Mouse (Mus musculus) embryonic fibroblast, embryonic 13.5 days (primary cell): ENCODE measurements around the gene Bcl7c.

Experiments
- CTCF ChIP-seq: IDR thresholded peaks from 2 replicates; pipeline ENCODE4 v1.5.1; 2011; ENCODE audit warnings: mild to moderate bottlenecking, control low read depth, low read length, moderate library complexity, borderline replicate concordance; ENCODE audit not compliant: insufficient read depth
- POLR2A ChIP-seq: IDR thresholded peaks from 2 replicates; pipeline ENCODE4 v1.6.1; 2011; ENCODE audit warnings: low read depth, mild to moderate bottlenecking, control low read depth, low read length, moderate library complexity

GRCm38 (mm10) chr7:127672776-127673175 is 36.0 kb downstream of the Bcl7c start:
- no peak for TF ChIP-seq POLR2A
- no peak for TF ChIP-seq CTCF
